Mouse (Mus musculus): ENCODE data around the gene Sntg2. TPM values are rescaled to one million over a fixed set of nuclear protein-coding genes. Genes with fewer than 3 reads are reported as not detected.

The Sntg2 gene
- total RNA-seq, 2 experiments from 2014 or later: 0.98 TPM; not detected in 1

DNA sequence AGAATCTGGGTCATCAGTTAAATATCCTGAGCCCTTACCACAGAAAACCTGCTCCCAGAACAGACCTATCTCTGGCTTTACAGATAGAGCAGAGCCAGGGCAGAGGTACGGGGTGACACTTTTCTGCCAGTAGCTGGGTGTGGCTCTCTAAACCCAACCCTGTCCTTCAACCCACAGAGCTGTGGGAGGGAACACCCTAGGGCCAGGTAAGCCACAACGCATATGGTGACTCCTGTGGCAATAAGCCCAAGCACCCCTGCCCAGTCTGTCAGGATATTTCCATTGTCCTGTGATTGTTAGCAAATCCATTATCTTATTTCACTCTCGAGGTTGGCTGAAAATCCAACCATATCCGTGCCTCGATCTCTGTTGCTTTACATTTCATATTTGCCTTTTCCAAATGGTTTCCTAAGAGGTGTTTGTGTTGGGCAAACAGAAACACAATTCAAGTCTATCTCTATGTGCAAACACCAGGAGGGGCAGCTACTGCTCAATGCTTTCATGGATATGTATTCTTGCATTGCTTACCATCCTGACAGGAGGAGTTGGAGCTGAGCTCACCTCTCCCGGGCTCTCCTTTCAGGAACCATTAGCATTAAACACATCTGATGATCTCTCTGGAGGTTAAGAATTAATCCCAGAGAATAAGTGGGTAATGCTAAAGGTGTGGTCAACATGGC is 156.3 kb downstream of the Sntg2 start:
- Histone ChIP-seq H3K27ac (no peak overlapping the region), H3K4me3 (no peak overlapping the region)
- intact Hi-C loops (cut with DNase I): no loop called here
- DNase-seq: no peak
- TF ChIP-seq CTCF (IDR thresholded peaks at IDR 0.05): no peak

DNA sequence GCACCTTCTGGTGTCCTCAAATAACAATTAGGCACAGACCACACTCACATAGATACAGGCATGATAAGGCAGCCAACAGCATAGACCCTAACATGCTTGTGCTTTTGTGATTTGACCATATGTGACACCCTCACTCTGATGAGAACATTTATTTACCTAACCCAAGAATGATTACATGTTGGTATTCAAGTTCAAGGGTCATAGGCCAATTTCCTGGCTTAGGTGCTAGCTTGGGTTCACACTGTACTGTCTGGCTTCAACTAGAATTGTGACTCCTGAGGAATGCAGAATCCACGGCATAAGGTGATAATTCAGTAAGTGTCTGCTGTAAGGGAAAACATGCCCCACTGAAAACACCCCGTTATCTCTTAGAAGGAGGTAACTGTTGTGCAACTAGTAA is 158.4 kb downstream of the Sntg2 start:
- intact Hi-C loops (cut with DNase I): no loop called here
- TF ChIP-seq CTCF (IDR thresholded peaks at IDR 0.05): no peak
- DNase-seq: no peak
- Histone ChIP-seq H3K27ac (no peak overlapping the region), H3K4me3 (no peak overlapping the region)

DNA sequence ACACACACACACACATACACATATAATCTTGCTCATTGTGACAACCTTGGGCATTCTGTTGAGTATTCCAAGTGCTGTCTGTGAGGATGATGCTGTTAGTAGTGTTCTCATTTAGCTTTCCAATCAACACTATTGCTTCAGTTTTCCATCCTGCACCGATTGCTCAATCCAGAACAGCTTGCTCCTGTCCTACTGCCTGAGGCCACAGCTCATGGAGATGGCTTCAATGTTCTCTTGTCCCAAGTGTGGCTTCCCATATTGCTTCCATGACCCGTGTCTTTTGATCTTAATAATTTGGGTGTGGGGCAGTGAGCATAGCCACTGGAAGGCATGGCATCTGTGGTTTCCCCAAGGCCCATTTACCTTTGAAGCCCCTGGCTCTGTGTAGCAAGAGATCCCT is 162.8 kb downstream of the Sntg2 start:
- H3K4me3 ChIP-seq: no peak overlapping the region

DNA sequence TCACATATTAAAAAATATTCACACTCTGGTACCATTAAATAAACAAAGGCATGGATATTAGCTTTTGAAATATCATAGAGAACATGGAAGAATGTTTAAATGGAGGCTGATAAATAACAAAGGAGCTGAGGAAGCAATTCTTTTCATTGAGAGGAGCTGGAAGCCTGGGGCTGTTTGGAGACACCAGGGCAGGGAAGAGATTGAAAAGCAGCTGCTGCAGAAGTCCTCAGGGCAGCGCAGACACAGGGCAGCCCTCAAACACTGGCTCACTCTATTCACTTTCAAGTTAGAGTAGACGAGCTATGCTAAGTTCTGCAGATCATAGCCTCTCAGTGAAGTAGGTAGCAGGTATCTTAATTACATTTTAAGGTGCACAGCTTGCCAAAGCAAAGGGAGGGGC is 164.6 kb downstream of the Sntg2 start:
- Histone ChIP-seq H3K4me3 (no peak overlapping the region), H3K27ac (no peak overlapping the region)
- TF ChIP-seq CTCF (IDR thresholded peaks at IDR 0.05): no peak
- intact Hi-C loops (cut with DNase I): no loop called here
- DNase-seq: no peak

More for the DNA sequence above, 162.8 kb downstream of the Sntg2 start:
- TF ChIP-seq CTCF (IDR thresholded peaks at IDR 0.05): no peak
- intact Hi-C loops (cut with DNase I): no loop called here
- no peak for DNase-seq
- no peak overlapping the region for H3K27ac ChIP-seq

DNA sequence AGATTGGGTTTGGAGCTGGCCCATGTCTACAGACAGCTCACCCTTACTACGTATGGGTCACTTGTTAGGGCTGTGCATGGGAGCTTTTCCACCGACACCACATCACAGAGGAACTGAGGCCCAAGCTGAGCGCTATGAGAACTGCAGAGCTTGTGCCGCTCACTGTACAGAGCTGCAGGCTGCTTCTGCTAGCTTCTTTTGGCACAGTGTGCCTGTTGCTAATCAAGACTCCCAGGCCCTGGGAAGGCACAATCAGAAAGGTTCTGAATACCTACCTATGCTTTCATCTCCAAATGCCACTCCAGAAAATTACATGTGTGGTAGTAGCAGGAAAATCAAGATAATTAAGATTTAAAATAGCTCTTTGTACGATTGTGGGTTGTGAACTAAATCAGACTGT is 165.1 kb downstream of the Sntg2 start:
- intact Hi-C loops (cut with DNase I): no loop called here
- no peak for TF ChIP-seq CTCF (IDR thresholded peaks at IDR 0.05)

DNA sequence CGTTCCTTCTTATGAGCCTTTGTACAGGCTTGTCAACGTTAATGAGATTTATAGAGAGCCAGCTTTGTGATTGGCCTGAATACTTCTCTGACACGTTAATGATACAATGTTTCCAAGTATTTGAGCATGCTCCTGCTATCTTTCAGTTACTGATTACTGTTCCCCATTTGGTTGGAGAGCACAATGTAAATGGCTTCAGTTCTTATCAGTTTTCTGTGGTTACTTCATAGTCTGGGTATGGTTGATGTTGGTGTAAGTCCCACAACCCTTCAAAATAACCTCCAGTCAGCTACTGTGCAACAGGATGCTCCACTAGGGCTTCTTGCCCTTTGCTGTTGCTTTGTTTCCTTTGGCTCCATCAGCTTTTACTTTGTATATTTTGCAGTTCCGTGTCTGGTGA is 168.7 kb downstream of the Sntg2 start:
- DNase-seq: no peak
- H3K27ac ChIP-seq: no peak overlapping the region
- no peak for TF ChIP-seq CTCF (IDR thresholded peaks at IDR 0.05)
- no peak overlapping the region for H3K4me3 ChIP-seq
- intact Hi-C loops (cut with DNase I): no loop called here

More for the DNA sequence above, 165.1 kb downstream of the Sntg2 start:
- no peak for DNase-seq
- Histone ChIP-seq H3K27ac (no peak overlapping the region), H3K4me3 (no peak overlapping the region)

DNA sequence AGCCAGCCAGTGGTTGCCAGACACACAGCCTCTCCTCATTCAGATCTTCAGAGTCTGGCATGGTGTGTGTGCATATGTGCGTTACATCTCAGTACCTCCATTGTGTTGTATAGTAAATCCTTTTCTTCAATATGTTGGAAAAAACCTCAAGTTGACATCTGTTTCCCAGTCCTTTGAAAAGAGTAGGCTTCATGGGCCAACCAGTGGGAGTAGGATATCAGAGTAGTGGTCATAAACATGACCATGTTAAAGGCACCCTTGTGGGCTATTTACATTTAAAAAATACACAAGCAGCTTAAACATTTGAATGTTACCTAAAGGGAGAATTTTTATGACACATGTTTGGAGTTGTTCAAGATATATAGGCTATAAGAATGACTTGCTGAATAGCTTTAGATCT is 170.4 kb downstream of the Sntg2 start:
- intact Hi-C loops (cut with DNase I): no loop called here
- no peak overlapping the region for H3K4me3 ChIP-seq
- DNase-seq: no peak
- no peak for TF ChIP-seq CTCF (IDR thresholded peaks at IDR 0.05)
- H3K27ac ChIP-seq: no peak overlapping the region

DNA sequence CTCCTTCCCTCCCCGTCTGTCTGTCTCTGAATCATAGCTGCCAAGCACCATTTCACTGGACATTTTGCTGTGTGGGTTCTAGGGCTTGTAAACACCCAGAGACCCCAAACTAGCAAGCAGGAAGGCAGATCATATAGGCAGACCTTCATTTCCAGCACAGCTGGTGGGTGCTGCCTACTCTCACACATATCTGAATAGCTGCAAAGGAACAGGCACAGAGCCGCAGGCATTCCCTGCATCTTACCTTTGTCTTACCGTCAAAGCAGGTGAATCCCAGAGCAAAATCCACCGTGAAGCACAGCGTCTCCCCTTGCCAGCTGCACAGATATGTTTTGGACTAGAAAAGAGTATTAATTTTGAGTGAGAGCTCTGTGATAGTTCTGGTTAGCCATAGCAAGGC is 172.1 kb downstream of the Sntg2 start:
- intact Hi-C loops (cut with DNase I): no loop called here
- no peak overlapping the region for H3K4me3 ChIP-seq
- DNase-seq: no peak
- H3K27ac ChIP-seq: no peak overlapping the region
- TF ChIP-seq CTCF (IDR thresholded peaks at IDR 0.05): no peak

DNA sequence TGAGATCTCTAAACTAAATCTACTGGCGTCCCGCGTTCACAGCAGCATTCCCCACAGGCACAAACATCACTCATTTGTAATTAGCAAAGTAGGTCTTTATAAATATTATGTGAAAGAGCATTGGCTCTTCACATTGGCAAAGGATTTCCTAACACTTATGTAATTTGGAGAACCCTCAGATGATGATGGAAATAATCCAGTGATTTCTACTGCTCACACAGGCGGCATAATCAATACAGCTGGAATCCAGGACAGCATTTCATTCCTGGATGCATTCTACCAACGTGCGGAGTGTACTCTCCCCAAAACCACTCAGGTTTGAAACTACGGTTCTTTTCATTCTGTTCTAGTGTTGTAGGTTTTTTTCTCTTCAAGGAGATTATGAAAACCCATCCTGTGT is 172.6 kb downstream of the Sntg2 start:
- no peak for TF ChIP-seq CTCF (IDR thresholded peaks at IDR 0.05)
- no peak for DNase-seq
- Histone ChIP-seq H3K4me3 (no peak overlapping the region), H3K27ac (no peak overlapping the region)
- intact Hi-C loops (cut with DNase I): no loop called here

DNA sequence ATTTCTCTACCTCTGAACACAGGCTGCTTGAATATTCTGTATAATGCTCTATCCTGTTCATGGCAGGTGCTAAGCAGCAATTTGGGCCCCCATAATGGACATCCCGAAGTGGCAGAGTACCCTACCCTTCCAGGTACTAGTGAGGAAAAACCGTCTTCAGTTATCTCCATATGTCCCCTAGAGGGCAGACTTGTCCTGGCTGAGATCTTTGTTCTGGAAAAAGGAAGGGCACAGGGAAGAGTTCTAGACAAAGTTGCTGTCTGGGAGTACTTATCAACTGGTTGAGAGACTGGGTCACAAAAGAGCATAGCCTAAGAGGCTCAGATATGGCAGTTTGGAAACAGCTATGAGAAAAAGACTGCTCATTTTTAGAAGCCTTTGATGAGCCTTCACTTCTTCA is 173.4 kb downstream of the Sntg2 start:
- no peak for DNase-seq
- Histone ChIP-seq H3K4me3 (no peak overlapping the region), H3K27ac (no peak overlapping the region)
- peak; percentile 66 for TF ChIP-seq CTCF (IDR thresholded peaks at IDR 0.05)
- intact Hi-C loops (cut with DNase I): loop anchor here (2.0 to 5.0 kb wide), 2 partner anchors 171 to 378 kb away; no protein-coding TSS in a partner anchor

DNA sequence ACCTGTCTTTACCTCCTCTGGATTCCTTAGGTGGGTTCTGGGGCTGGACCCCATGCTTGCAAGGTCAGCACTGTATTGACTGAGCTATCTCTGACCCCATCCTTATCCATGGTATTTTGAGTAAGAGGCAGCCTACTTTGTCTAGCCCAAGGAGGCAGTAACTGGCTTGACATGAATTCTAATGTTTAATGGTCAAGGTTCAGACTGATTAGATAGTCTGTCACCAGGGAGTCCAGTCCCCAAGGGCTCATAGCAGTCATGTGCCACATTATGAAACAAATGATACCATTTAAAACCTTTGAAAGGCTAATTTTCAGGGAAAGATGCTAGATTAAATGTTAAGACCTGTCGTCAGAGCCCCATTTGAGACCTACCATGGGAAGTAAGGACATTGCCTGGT is 174.9 kb downstream of the Sntg2 start:
- no peak for TF ChIP-seq CTCF (IDR thresholded peaks at IDR 0.05)
- intact Hi-C loops (cut with DNase I): loop anchor here (2.0 to 5.0 kb wide), 2 partner anchors 173 to 379 kb away; no protein-coding TSS in a partner anchor
- Histone ChIP-seq H3K27ac (no peak overlapping the region), H3K4me3 (no peak overlapping the region)
- no peak for DNase-seq

DNA sequence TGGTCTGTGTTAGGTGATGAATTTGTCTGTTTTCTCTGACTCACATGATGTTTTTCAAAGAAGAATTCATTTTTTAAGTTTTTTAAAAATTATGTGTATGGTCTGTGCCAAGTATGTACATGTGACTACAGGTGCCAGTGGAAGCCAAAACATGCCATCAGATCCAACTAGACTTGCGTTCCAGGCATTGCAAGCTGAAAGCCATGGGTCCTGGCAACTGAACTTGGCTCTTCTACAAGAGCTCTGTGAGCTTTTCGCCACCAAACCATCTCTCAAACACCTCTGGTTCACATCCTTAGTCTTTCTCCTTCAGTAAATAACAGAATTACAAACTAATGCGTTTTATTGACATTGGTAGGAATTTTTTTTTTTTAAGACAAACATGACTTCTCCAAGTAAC is 191.5 kb downstream of the Sntg2 start:
- Histone ChIP-seq H3K27ac (no peak overlapping the region), H3K4me3 (no peak overlapping the region)
- intact Hi-C loops (cut with DNase I): no loop called here
- DNase-seq: no peak
- TF ChIP-seq CTCF (IDR thresholded peaks at IDR 0.05): no peak

DNA sequence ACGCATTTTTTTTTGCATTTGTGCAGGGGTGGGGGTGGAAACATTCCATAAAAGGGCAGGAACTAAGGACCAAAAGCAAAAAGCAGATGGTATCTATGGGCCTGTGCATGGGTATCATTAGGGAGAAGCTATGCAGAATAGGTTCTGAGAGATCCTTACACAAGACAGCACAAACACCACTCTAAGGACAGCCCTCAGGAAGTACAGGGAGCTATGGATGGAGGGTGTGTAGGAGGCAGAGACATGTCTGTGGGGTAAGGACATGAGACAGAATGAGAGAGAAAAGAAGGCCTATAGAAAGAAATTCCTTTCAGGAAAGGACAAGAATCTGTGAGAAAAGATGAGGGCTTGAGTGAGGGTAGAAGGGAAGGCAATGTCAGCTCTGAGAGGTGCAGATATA is 193.6 kb downstream of the Sntg2 start:
- DNase-seq: no peak
- TF ChIP-seq CTCF (IDR thresholded peaks at IDR 0.05): no peak
- H3K27ac ChIP-seq: no peak overlapping the region
- intact Hi-C loops (cut with DNase I): no loop called here
- H3K4me3 ChIP-seq: no peak overlapping the region

DNA sequence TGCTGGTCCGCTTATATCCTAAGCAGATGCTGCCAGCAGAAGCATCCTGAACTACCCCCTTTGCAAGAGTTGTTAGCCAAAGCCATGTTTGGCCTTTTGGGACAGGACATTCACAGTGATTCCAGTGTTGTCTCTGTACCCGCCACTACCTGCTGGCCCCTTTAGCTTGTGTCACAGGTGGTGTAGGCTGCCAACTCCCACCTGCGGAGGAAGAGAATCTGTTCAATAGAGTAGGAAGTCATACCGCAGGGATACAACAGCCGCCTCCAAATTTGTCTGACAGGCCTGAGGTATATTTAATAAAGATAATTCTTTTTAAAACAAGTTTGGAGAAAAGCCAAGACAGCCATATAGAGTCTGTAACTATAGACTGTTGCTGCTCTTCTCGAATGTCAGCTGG is 195.2 kb downstream of the Sntg2 start:
- DNase-seq: no peak
- intact Hi-C loops (cut with DNase I): no loop called here
- Histone ChIP-seq H3K4me3 (no peak overlapping the region), H3K27ac (no peak overlapping the region)
- no peak for TF ChIP-seq CTCF (IDR thresholded peaks at IDR 0.05)

Measured in gastrocnemius, adult 2 months (tissue).